Mouse (Mus musculus) embryo, embryonic 11.5 days (tissue): ENCODE data around the gene Hdc.

ENCODE experiments used
- DNase-seq: peaks from one replicate; pipeline ENCODE4 v3.0.0-alpha.2; 2012; ENCODE audit warnings: low read depth, low spot score

The Hdc gene

GRCm38 (mm10) chr2:126600533-126600932, 18.6 kb downstream of the Hdc start:
- no peak for DNase-seq

DNA sequence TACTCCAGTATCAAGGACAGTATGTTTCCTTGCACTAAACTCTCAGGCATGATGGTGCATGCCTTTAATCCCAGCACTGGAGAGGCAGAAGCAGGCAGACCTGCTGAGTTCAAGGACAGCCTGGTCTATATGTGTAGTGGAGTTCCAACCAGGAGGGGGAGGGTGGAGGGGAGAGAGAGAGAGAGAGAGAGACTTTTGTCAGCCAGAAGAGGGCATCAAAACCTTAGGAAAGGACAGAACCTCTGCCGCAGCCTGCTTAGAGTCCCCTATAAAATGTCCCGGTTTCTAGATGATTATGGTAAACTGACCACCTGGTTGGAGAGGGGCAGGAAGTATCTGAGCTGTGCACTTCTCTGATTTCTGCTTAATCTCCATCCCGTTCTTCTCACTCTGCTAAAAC, 20.1 kb downstream of the Hdc start:
- no peak for DNase-seq

GRCm38 (mm10) chr2:126598359-126598758, 20.7 kb downstream of the Hdc start:
- DNase-seq = no peak

GRCm38 (mm10) chr2:126597279-126598241, 21.5 kb downstream of the Hdc start:
- DNase-seq = no peak

- no peak for DNase-seq
Observed at GRCm38 (mm10) chr2:126596347-126597072, 22.6 kb downstream of the Hdc start.

GRCm38 (mm10) chr2:126593831-126594610, 25.1 kb downstream of the Hdc start:
- peak; percentile 47 for DNase-seq

GRCm38 (mm10) chr2:126591304-126591703, 27.8 kb downstream of the Hdc start:
- no peak for DNase-seq

DNA sequence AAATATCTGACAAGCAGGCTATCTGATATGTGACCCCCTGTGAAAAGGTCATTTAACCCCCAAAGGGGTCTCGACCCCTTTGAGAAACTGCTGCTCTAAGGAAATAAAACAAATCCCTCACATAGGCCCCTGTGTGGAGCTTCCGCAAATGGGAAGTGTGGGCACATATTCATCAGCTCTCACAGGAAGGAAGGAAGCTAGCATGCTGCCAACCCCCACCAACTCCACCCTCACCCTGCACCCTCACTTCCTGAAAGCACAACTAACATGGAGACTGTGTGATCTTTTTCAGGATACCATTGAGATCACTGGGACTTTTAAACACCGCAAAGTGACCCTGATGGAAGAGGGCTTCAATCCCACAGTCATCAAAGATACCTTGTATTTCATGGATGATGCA, 31.6 kb downstream of the Hdc start:
- no peak for DNase-seq

DNA sequence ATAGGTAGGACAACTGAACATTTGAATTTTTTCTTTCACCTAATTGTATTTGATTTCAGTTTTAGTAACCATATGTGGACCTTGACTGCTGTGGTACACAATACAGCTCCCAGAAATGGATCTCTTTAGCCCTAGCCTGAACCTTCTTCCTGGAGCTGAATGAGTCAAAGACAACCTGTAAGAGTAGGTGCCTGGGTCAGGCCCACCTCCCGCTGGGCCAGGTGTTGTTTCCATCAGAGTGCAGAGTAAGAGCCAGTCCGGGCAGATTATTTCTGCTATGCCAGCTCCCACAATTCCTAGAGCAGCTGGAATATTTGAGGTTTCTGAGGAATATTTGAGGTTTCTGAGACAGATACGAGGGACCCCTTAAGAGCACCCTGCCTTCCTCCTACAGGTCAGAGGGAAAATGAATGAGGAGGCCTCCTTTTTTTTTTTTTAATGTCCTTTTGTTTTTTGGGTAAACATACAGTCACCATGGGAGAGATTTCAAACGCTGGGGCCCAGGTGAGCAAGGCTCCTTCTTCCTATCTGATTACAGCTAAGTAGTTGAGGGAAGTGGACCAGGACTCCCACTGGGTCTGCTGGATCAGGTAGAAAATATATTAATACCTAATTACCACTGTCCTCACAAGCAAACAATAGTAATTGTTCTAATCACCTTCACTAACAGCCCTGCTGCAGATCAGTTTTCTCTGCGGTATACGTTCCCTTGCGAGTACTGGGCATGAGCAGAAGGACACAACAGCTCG, 34.3 kb downstream of the Hdc start:
- DNase-seq = no peak

- DNase-seq = no peak
Observed at GRCm38 (mm10) chr2:126583960-126584359, 35.1 kb downstream of the Hdc start.

GRCm38 (mm10) chr2:126579282-126579681, 39.8 kb downstream of the Hdc start:
- DNase-seq = no peak

DNA sequence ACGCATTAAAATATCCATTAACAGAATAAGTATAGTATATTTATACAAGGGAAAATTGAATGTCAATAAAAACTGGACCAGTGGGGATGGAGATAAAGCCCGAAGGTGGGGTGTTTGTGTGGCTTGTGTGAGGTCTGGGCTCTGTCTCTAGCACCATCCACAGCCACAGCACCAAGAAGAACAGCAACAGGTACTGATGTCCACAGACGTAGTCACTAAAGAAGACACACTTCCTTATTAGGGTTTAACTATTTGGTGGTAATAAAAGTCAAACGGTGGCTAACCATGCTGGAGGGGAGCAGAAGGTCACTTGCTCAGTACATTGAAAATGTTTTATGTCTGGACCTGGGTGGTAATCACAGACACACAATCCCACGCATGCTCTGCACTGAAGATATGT, 41.7 kb downstream of the Hdc start:
- DNase-seq = no peak

DNA sequence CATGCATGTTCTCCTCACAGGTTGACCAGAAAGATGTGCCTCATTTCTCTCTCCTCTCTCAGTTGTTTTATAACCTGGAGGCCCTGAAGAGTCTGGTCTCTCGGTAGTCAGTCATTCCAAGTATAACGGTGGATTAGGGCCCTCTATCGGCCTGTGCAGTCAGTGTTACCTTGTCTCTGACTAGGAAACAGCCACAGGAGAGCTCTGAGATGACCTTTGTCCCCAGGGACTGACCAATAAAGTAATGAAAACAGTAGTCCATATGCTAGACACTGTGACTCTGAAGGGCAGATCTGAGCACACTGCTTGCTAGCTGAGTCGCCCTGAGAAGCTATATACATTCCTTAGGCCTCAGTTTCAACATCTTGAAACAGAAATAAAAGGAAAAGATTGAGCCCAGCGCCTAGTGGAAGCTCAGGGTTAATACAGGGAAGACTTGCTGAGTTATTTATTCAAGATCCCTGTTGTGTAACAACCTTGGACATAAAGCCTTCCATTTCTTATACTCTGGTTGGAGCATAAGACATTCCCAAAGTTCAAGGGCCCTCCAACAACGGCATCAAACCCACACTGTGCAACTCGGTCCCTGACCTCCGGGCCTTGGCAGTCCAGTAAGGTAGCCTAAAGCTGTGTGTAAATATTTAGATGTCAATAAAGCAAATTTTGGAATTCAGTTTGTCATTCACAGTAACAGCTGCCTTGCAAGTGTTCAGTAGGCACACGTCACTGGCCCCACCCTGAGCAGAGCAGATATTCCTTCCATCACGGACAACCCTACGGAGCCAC, 43.5 kb downstream of the Hdc start:
- no peak for DNase-seq

DNA sequence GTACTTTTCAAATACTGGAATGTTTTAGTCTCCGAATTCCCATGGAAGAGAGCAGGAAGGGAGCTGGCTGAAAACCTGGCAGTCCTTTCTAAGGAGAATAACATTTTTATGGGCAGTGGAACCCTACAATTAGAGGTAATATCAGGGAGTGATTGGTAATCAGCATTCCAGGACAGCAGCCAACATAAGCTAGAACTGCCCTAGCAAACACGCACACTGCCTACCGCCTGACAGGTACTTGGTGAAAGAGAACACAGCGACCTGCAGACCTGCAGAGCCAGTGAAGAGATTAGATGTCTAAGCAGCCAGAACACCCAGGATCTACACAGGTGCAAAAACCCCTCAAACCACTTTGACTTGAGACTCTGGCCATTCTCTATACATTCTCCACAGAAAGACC, 46.4 kb downstream of the Hdc start:
- DNase-seq = no peak

GRCm38 (mm10) chr2:126572163-126572562, 46.9 kb downstream of the Hdc start:
- DNase-seq = no peak

DNA sequence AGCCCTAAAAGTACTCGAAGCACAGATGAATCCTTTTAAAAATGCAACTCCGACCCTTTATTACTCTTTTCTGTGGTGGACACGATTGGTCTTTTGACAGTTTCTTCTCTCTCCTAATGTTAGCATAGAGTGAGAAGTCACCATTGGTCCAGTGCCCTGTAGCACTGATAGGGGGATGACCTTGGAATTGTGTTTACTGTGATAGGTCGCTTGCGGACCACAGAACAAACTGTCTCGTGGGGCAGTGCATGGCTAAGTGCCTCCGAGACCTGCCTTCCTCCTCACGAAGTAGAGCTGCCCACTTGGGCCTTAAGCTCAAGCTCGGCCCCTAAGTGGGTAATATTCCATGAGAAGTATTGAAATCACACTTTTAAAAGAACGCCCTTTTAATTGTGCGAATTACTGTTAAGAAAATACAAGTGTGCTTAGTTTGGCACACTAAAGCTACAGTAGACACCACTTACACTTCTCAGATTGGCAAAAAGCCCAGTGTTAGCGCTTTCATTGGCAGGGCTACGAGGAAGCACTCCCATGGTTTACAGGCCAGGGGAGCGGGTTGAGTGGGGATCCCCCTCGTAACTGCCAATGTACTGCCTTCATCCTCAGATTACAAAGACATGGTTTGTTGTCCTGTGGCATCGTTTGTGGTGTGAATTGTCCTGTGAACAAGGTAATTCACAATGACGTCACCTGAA, 55.5 kb downstream of the Hdc start:
- no peak for DNase-seq

DNA sequence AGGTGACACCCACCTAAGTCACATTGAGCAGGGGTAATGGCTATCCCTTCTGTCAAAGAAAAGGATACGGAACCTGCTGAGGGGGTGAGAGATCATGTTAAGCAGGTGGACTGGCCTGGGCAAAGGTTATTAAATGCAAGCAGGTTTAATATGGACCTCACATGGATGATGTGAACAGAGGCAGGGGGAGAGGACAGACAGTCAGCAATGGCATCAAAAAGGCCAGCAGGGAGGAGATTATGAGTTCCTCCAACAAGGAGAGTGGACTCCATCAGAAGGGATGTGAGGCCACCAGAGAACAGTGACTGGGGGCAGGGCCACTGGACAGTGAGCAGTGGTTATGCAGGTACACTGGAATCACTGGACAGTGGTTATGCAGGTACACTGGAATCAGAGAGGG, 59.0 kb downstream of the Hdc start:
- DNase-seq = no peak

- DNase-seq = no peak
Observed at GRCm38 (mm10) chr2:126555533-126555932, 63.6 kb downstream of the Hdc start.

DNA sequence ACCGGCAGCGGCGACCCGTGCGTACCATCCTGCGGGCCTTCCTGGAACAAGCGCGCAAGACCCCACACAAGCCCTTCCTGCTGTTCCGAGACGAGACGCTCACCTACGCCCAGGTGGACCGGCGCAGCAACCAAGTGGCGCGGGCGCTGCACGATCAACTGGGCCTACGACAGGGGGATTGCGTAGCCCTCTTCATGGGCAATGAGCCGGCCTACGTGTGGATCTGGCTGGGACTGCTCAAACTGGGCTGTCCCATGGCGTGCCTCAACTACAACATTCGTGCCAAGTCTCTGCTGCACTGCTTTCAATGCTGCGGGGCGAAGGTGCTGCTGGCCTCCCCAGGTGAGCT, 65.8 kb downstream of the Hdc start:
- DNase-seq = no peak
